Mouse (Mus musculus) hindbrain, embryonic 16.5 days (tissue): ENCODE measurements at regions not wholly inside any gene's neighbourhood (a gene's known extent, or its start where the extent isn't known, plus 50 kb on each side); places are given as distances from the start of the nearest gene placed in this dataset.

Experiments used
- ATAC-seq: fragments of 200-750 bp; cut with Nextera tagmentation; 2 replicates; pipeline ENCODE4 v1.8.0; 2017; ENCODE audit warnings: moderate TSS enrichment, moderate library complexity
- H3K27ac ChIP-seq: fragments of 300-500 bp; sonication (generic); 2 replicates; pipeline ENCODE4 v1.5.1; 2014; ENCODE audit warnings: low read depth, mild to moderate bottlenecking, control low read depth, low read length, moderate library complexity
- H3K27me3 ChIP-seq: fragments of 300-500 bp; sonication (generic); replicated peaks from 2 replicates; pipeline ENCODE4 v1.6.1; 2014; ENCODE audit warnings: low read length; ENCODE audit not compliant: control insufficient read depth, insufficient read depth
- H3K36me3 ChIP-seq: fragments of 300-500 bp; sonication (generic); 2 replicates; pipeline ENCODE4 v1.6.1; 2014; ENCODE audit warnings: mild to moderate bottlenecking, low read length, moderate library complexity, mixed read lengths; ENCODE audit not compliant: control insufficient read depth, insufficient read depth
- H3K4me1 ChIP-seq: fragments of 300-500 bp; sonication (generic); 2 replicates; pipeline ENCODE4 v1.6.1; 2014; ENCODE audit warnings: low read depth, low read length; ENCODE audit not compliant: control insufficient read depth, insufficient read depth
- H3K4me2 ChIP-seq: fragments of 300-500 bp; sonication (generic); 2 replicates; pipeline ENCODE4 v1.6.1; 2014; ENCODE audit warnings: mild to moderate bottlenecking, low read length, control low read depth, moderate library complexity
- H3K4me3 ChIP-seq: fragments of 300-500 bp; sonication (generic); 2 replicates; pipeline ENCODE4 v1.5.1; 2014; ENCODE audit warnings: mild to moderate bottlenecking, low read length, control low read depth, moderate library complexity
- H3K9ac ChIP-seq: fragments of 300-500 bp; sonication (generic); 2 replicates; pipeline ENCODE4 v1.6.1; 2014; ENCODE audit warnings: low read depth, mild to moderate bottlenecking, control low read depth, low read length, moderate library complexity
- H3K9me3 ChIP-seq: fragments of 300-500 bp; sonication (generic); 2 replicates; pipeline ENCODE4 v1.6.1; 2014; ENCODE audit warnings: mild to moderate bottlenecking, low read length, moderate library complexity; ENCODE audit not compliant: control insufficient read depth
- WGBS: fragments of 180-500 bp; shearing (Covaris S2); extraction: QIAGEN DNeasy Blood & Tissue Kit; methylation state at CpG from one replicate; pipeline ENCODE4 v1.1.7; 2014; 5-methylcytosine and 5-hydroxymethylcytosine counted together

- Histone ChIP-seq H3K4me3 (no peak overlapping the region), H3K36me3 (no peaks in the 10 kb centered on the region), H3K9me3 (no peaks in the 10 kb centered on the region), H3K4me2 (no peak overlapping the region), H3K4me1 (no peaks in the 10 kb centered on the region), H3K27ac (no peak overlapping the region), H3K9ac (no peak overlapping the region), H3K27me3 (no peaks in the 10 kb centered on the region)
- ATAC-seq: no peak
- 35% methylated on average over 2 of the region's 2 CpGs for WGBS
These were observed 223.2 kb upstream of the Agtr1b start for GRCm38 (mm10) chr3:20590143-20590542.

DNA sequence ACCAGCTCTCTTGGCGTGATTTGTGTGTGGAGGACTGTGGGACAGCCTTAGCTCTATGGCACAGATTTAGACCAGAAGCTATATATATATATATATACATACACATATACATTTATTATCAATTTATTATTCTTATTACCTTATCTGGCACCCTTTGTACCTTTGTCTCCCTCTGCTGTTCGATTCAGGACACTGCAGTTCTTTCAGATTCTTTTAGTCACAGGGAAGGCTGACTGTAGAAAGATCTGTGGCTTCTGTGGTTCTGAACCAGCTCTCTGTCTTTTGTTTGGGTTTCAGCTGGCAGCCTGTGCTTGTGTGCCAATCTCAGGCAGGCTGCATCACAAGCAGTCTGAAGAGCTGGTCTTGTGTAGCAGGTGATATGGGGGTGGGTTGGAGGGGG is 184.6 kb upstream of the Agtr1b start:
- no peaks in the 10 kb centered on the region for H3K27me3 ChIP-seq
- H3K4me2 ChIP-seq: no peak overlapping the region
- H3K4me3 ChIP-seq: no peak overlapping the region
- H3K27ac ChIP-seq: no peak overlapping the region
- no peak for ATAC-seq
- no peaks in the 10 kb centered on the region for H3K9me3 ChIP-seq
- H3K4me1 ChIP-seq: no peaks in the 10 kb centered on the region
- H3K36me3 ChIP-seq: no peaks in the 10 kb centered on the region
- no peak overlapping the region for H3K9ac ChIP-seq
- WGBS: 45% methylated on average over 2 of the region's 2 CpGs

DNA sequence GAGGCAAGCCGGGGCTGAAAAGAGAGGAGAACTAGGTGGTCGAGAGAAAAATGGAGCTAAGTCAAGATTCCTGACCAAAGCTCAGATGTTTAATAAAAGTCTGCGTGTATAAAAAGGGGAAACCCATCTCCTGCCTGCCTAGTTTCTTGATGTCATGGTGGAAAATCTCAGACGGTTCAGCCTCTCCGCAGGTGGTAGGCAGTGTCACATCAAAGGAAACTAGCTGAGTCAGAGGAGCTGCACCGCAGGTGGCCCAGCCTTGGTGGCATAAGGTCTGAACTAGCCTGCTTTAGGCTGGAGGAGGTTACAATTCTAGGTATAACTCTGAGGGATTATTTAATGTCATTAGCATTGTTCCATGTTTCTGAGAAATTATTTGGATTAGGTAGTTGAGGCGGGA is 177.0 kb upstream of the Agtr1b start:
- H3K27me3 ChIP-seq: no peaks in the 10 kb centered on the region
- no peak overlapping the region for H3K27ac ChIP-seq
- H3K4me3 ChIP-seq: no peak overlapping the region
- no peak overlapping the region for H3K9ac ChIP-seq
- no peak for ATAC-seq
- 66% methylated on average over 7 of the region's 7 CpGs for WGBS
- no peaks in the 10 kb centered on the region for H3K4me1 ChIP-seq
- peaks cover 3% of the 10 kb centered on the region; the same call in 1 of the 2 replicates for H3K9me3 ChIP-seq
- H3K4me2 ChIP-seq: no peak overlapping the region
- H3K36me3 ChIP-seq: no peaks in the 10 kb centered on the region

GRCm38 (mm10) chr3:20538492-20539004 is 171.6 kb upstream of the Agtr1b start:
- Histone ChIP-seq H3K27me3 (no peaks in the 10 kb centered on the region), H3K9ac (no peak overlapping the region), H3K4me3 (no peak overlapping the region), H3K4me2 (no peak overlapping the region), H3K4me1 (no peaks in the 10 kb centered on the region), H3K36me3 (no peaks in the 10 kb centered on the region), H3K9me3 (peaks cover 3% of the 10 kb centered on the region; the same call in 1 of the 2 replicates), H3K27ac (no peak overlapping the region)
- 85% methylated on average over 4 of the region's 4 CpGs for WGBS
- no peak for ATAC-seq

DNA sequence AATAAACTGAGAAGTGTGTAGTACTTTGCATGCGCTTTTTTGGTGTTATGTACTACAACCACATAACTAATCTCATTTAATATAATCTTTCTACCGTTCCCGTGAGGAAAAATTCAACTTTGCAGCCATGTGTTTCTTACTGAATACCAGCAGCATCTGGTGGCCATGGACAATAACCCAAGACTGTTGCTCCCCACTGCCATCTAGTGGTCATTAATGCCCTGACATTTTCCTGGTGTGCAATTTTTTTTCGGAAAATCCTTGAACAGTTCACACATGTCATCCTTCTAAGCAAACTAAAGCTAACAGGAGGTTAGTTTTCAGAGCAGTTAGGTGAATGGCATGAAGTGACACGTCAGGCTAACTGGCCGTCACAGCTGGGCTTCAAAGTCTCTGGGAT is 153.8 kb upstream of the Agtr1b start:
- H3K27me3 ChIP-seq: no peaks in the 10 kb centered on the region
- H3K9me3 ChIP-seq: no peaks in the 10 kb centered on the region
- no peak overlapping the region for H3K27ac ChIP-seq
- H3K4me3 ChIP-seq: no peak overlapping the region
- 63% methylated on average over 6 of the region's 6 CpGs for WGBS
- no peak for ATAC-seq
- no peak overlapping the region for H3K4me2 ChIP-seq
- no peak overlapping the region for H3K9ac ChIP-seq
- H3K4me1 ChIP-seq: no peaks in the 10 kb centered on the region
- H3K36me3 ChIP-seq: no peaks in the 10 kb centered on the region

DNA sequence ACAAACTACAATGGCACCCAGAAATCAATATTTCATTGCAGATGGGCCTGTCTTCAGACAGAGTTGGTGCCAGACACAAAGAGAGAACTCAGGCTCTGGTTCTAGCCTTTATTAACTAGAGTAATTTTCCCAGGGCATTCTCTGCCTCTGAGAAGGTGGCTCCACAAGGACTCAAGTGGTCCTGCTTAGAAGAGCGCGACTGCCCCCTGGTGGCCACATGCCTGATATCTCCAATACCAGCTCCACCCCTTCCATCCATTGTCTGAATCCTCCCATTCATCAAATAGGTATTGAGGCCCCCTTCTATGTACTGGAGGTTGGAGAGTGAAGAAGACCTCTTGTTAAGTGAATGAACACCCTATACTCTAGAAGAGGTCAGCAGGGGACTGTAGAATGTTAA is 142.2 kb upstream of the Agtr1b start:
- 2% methylated on average over 2 of the region's 2 CpGs for WGBS

GRCm38 (mm10) chr3:20505546-20505945 is 138.6 kb upstream of the Agtr1b start:
- H3K4me3 ChIP-seq: no peak overlapping the region
- no peak overlapping the region for H3K9ac ChIP-seq
- 89% methylated on average over 5 of the region's 5 CpGs for WGBS
- no peak for ATAC-seq
- H3K4me2 ChIP-seq: no peak overlapping the region
- H3K36me3 ChIP-seq: no peaks in the 10 kb centered on the region
- H3K27me3 ChIP-seq: no peaks in the 10 kb centered on the region
- H3K27ac ChIP-seq: no peak overlapping the region
- no peaks in the 10 kb centered on the region for H3K9me3 ChIP-seq
- no peaks in the 10 kb centered on the region for H3K4me1 ChIP-seq

More for the DNA sequence above, 142.2 kb upstream of the Agtr1b start:
- Histone ChIP-seq H3K4me2 (no peak overlapping the region), H3K9ac (no peak overlapping the region), H3K27ac (no peak overlapping the region), H3K4me3 (no peak overlapping the region), H3K4me1 (no peaks in the 10 kb centered on the region), H3K27me3 (no peaks in the 10 kb centered on the region), H3K36me3 (no peaks in the 10 kb centered on the region), H3K9me3 (no peaks in the 10 kb centered on the region)
- peak; percentile 63; the same call in 1 of the 2 replicates for ATAC-seq
